Mouse (Mus musculus) liver, postnatal 0 days (tissue): ENCODE measurements around the gene H6pd. TPM values are rescaled to one million over a fixed set of nuclear protein-coding genes. Genes with fewer than 3 reads are reported as not detected.

Experiments
- ATAC-seq: fragments of 200-750 bp; cut with Nextera tagmentation; 2 replicates; pipeline ENCODE4 v1.8.0; 2017; ENCODE audit warnings: mild to moderate bottlenecking, moderate library complexity
- DNase-seq: peaks from one replicate; pipeline ENCODE4 v3.0.0-alpha.2; 2016
- H3K27ac ChIP-seq: fragments of 300-500 bp; sonication (generic); 2 replicates; pipeline ENCODE4 v1.5.1; 2014; ENCODE audit warnings: antibody characterized with exemption, moderate library complexity, mild to moderate bottlenecking, low read depth
- H3K27me3 ChIP-seq: fragments of 300-500 bp; sonication (generic); 2 replicates; pipeline ENCODE4 v1.6.1; 2014; ENCODE audit warnings: low read length, control low read depth, mixed read lengths; ENCODE audit not compliant: insufficient read depth
- H3K36me3 ChIP-seq: fragments of 300-500 bp; sonication (generic); replicated peaks from 2 replicates; pipeline ENCODE4 v1.6.1; 2014; ENCODE audit warnings: mild to moderate bottlenecking, control low read depth, low read length, moderate library complexity, mixed read lengths; ENCODE audit not compliant: insufficient read depth
- H3K4me1 ChIP-seq: fragments of 300-500 bp; sonication (generic); 2 replicates; pipeline ENCODE4 v1.6.1; 2014; ENCODE audit warnings: antibody characterized with exemption, mild to moderate bottlenecking, control low read depth; ENCODE audit not compliant: insufficient read depth
- H3K4me2 ChIP-seq: fragments of 300-500 bp; sonication (generic); 2 replicates; pipeline ENCODE4 v1.6.1; 2014; ENCODE audit warnings: low read depth, mild to moderate bottlenecking, low read length, moderate library complexity, mixed read lengths
- H3K4me3 ChIP-seq: fragments of 300-500 bp; sonication (generic); 2 replicates; pipeline ENCODE4 v1.5.1; 2014; ENCODE audit warnings: low read depth, low read length
- H3K9ac ChIP-seq: fragments of 300-500 bp; sonication (generic); replicated peaks from 2 replicates; pipeline ENCODE4 v1.6.1; 2014; ENCODE audit warnings: mild to moderate bottlenecking, moderate library complexity
- H3K9me3 ChIP-seq: fragments of 300-500 bp; sonication (generic); 2 replicates; pipeline ENCODE4 v1.6.1; 2016; ENCODE audit warnings: mild to moderate bottlenecking, control low read depth, low read length, mixed read lengths
- CTCF ChIP-seq: sonication (generic); IDR thresholded peaks from 2 replicates; pipeline ENCODE4 v1.5.1; 2016; ENCODE audit warnings: antibody characterized with exemption, low read depth
- EP300 ChIP-seq: IDR thresholded peaks from 2 replicates; pipeline ENCODE4 v1.6.1; 2016; ENCODE audit warnings: antibody characterized with exemption, low read depth, mild to moderate bottlenecking
- WGBS: fragments of 180-500 bp; shearing (Covaris S2); extraction: QIAGEN DNeasy Blood & Tissue Kit; methylation state at CpG from one replicate; pipeline ENCODE4 v1.1.7; 2014; ENCODE audit not compliant: insufficient replicate concordance; 5-methylcytosine and 5-hydroxymethylcytosine counted together
- polyA plus RNA-seq: library from polyadenylated mRNA; unstranded; fragments of >200 nt; fragmentation: Nextera tagmentation; extraction: Ambion mirVana; gene quantifications from 2 replicates; pipeline ENCODE4 v1.2.1, GENCODE M21; 2015

Gene H6pd
- polyA plus RNA-seq, 1 experiment from 2014 or later = 36.5 TPM

GRCm38 (mm10) chr4:150013805-150014204, 5.0 kb upstream of the H6pd start:
- no peak overlapping the region for H3K4me2 ChIP-seq
- no peak for ATAC-seq
- 78% methylated on average over 5 of the region's 5 CpGs for WGBS
- H3K4me3 ChIP-seq = no peak overlapping the region
- no peak overlapping the region for H3K9ac ChIP-seq
- H3K4me1 ChIP-seq = peaks cover 29% of the 10 kb centered on the region
- TF ChIP-seq EP300 (no peak), CTCF (no peak)
- peak overlapping the region; percentile 70 for H3K27ac ChIP-seq
- H3K36me3 ChIP-seq = no peaks in the 10 kb centered on the region
- H3K27me3 ChIP-seq = no peaks in the 10 kb centered on the region
- H3K9me3 ChIP-seq = no peaks in the 10 kb centered on the region
- DNase-seq = no peak

DNA sequence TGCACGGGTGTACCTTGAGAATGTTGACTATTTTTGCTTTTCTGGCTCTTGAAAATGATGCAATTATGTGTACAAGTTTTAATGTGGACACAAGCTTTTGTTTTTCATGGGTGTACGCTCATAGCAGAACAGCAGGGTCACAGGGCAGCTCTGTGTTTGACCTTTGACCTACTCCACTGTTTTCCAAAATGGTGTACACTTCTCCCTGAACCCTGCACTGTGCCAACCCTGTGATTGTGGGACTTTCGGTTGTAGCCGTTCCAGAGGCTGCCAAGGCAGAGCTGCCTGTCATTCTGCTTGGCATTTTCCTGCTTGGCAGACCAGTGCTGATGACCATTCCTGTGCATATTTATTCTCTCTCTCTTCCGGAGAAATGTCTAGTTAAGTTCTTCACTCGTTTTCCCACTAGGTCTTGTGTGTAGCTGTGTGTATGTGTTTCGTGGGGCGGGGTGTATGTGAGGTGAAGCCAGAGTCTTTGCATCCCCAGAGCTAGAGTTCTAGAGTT, 4.4 kb upstream of the H6pd start:
- no peak for DNase-seq
- H3K4me2 ChIP-seq = no peak overlapping the region
- H3K4me1 ChIP-seq = peaks cover 31% of the 10 kb centered on the region
- H3K9ac ChIP-seq = no peak overlapping the region
- H3K4me3 ChIP-seq = no peak overlapping the region
- H3K27ac ChIP-seq = peak overlapping the region; percentile 79
- WGBS = 64% methylated on average over 8 of the region's 8 CpGs
- ATAC-seq = peak; percentile 26
- no peaks in the 10 kb centered on the region for H3K27me3 ChIP-seq
- no peak for TF ChIP-seq EP300
- no peak for TF ChIP-seq CTCF
- H3K9me3 ChIP-seq = no peaks in the 10 kb centered on the region
- H3K36me3 ChIP-seq = no peaks in the 10 kb centered on the region

GRCm38 (mm10) chr4:150012322-150012723, 3.5 kb upstream of the H6pd start:
- ATAC-seq = no peak
- H3K4me2 ChIP-seq = peak overlapping the region; percentile 7; the same call in 1 of the 2 replicates
- 48% methylated on average over 4 of the region's 4 CpGs for WGBS

GRCm38 (mm10) chr4:150011564-150012321, 2.9 kb upstream of the H6pd start:
- no peak for DNase-seq

More at GRCm38 (mm10) chr4:150012322-150012723, 3.5 kb upstream of the H6pd start:
- no peak for DNase-seq
- Histone ChIP-seq H3K9me3 (no peaks in the 10 kb centered on the region), H3K27me3 (no peaks in the 10 kb centered on the region), H3K27ac (peak overlapping the region; percentile 79), H3K4me3 (no peak overlapping the region), H3K36me3 (no peaks in the 10 kb centered on the region), H3K9ac (no peak overlapping the region), H3K4me1 (peaks cover 35% of the 10 kb centered on the region)
- TF ChIP-seq CTCF (no peak), EP300 (no peak)

GRCm38 (mm10) chr4:150010054-150010730, 1.4 kb upstream of the H6pd start:
- TF ChIP-seq EP300 (no peak), CTCF (no peak)
- H3K4me3 ChIP-seq = no peak overlapping the region
- peaks cover 42% of the 10 kb centered on the region for H3K4me1 ChIP-seq
- H3K9me3 ChIP-seq = no peaks in the 10 kb centered on the region
- no peak overlapping the region for H3K9ac ChIP-seq
- no peak overlapping the region for H3K4me2 ChIP-seq
- peaks cover 5% of the 10 kb centered on the region for H3K36me3 ChIP-seq
- 72% methylated on average over 6 of the region's 6 CpGs for WGBS
- no peaks in the 10 kb centered on the region for H3K27me3 ChIP-seq
- DNase-seq = no peak
- no peak for ATAC-seq
- H3K27ac ChIP-seq = no peak overlapping the region; the same call in 1 of the 2 replicates

More at GRCm38 (mm10) chr4:150011564-150012321, 2.9 kb upstream of the H6pd start:
- no peaks in the 10 kb centered on the region for H3K27me3 ChIP-seq
- H3K27ac ChIP-seq = peak overlapping the region; percentile 79
- no peak overlapping the region for H3K9ac ChIP-seq
- H3K4me3 ChIP-seq = no peak overlapping the region
- ATAC-seq = no peak
- WGBS = 20% methylated on average over 10 of the region's 10 CpGs
- TF ChIP-seq CTCF = no peak
- H3K9me3 ChIP-seq = no peaks in the 10 kb centered on the region
- no peaks in the 10 kb centered on the region for H3K36me3 ChIP-seq
- H3K4me1 ChIP-seq = peaks cover 35% of the 10 kb centered on the region
- peak overlapping the region; percentile 7 for H3K4me2 ChIP-seq

DNA sequence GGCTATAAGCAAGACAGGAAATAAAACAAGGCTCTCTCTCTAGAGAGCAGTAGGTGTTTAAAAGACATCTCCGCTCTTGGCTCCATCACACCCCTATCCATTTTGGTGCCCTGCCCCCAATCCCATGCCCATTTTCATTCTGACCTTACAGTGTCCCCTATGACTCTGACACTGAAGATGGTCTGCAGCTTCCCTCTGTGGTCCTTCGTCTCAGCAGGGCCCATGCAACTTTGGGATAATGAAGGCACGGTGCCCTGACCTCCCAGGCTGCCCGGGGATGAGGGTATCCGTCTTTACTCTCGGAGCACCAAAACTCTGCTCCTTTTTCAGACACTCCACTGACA, 736 bp upstream of the H6pd start:
- H3K36me3 ChIP-seq = peaks cover 5% of the 10 kb centered on the region
- no peak for TF ChIP-seq EP300
- no peak for TF ChIP-seq CTCF
- no peak overlapping the region for H3K9ac ChIP-seq
- peak overlapping the region; percentile 98 for H3K27ac ChIP-seq
- H3K4me1 ChIP-seq = peaks cover 40% of the 10 kb centered on the region
- H3K4me2 ChIP-seq = peak overlapping the region; percentile 95
- H3K9me3 ChIP-seq = no peaks in the 10 kb centered on the region
- WGBS = 75% methylated on average over 6 of the region's 6 CpGs
- H3K27me3 ChIP-seq = no peaks in the 10 kb centered on the region
- ATAC-seq = no peak
- no peak for DNase-seq
- H3K4me3 ChIP-seq = no peak overlapping the region; the same call in 1 of the 2 replicates
